Mouse (Mus musculus) effector memory CD4-positive, alpha-beta T cell, adult 5 months (primary cell): ENCODE results near the gene Ankrd28. TPM values are rescaled to one million over a fixed set of nuclear protein-coding genes. Genes with fewer than 3 reads are reported as not detected.

Source experiments
- polyA plus RNA-seq: library from polyadenylated mRNA; unstranded; fragments of 100-300 nt; shearing (Covaris generic); gene quantifications from one replicate; pipeline ENCODE4 v1.2.1, GENCODE M21; 2017

The Ankrd28 gene
- polyA plus RNA-seq = 19.1 TPM

GRCm38 (mm10) chr14:31830571-31831369 is at the start of gene Ankrd28:
TSS of gene Ankrd28 (minus strand) at chr14:31830651.

Other genes with a start within 250 kb of the Ankrd28 start
- 0.65 TPM for gene Colq, start 239.3 kb downstream of the Ankrd28 start, polyA plus RNA-seq
- gene Gm49387, start 189.8 kb downstream of the Ankrd28 start, polyA plus RNA-seq = not detected
- 16.8 TPM for gene Btd, start 189.6 kb downstream of the Ankrd28 start, polyA plus RNA-seq
- 13.7 TPM for gene Hacl1, start 189.4 kb downstream of the Ankrd28 start, polyA plus RNA-seq
- gene Galnt15, start 198.3 kb upstream of the Ankrd28 start, polyA plus RNA-seq = not detected